Mouse (Mus musculus) cortical plate, adult 2 months (tissue): ENCODE results near the gene Pik3c2b. TPM values are rescaled to one million over a fixed set of nuclear protein-coding genes. Genes with fewer than 3 reads are reported as not detected.

ENCODE experiments used
- H3K27ac ChIP-seq: fragments of 200-500 bp; 2 replicates; pipeline ENCODE4 v1.5.1; 2012; ENCODE audit warnings: low read length, control low read depth, inconsistent platforms; ENCODE audit not compliant: insufficient read depth
- H3K4me1 ChIP-seq: fragments of 200-500 bp; 2 replicates; pipeline ENCODE4 v1.6.1; 2011; ENCODE audit warnings: low read length; ENCODE audit not compliant: control insufficient read depth, insufficient read depth
- H3K4me3 ChIP-seq: fragments of 200-500 bp; 2 replicates; pipeline ENCODE4 v1.5.1; 2011; ENCODE audit warnings: mild to moderate bottlenecking, low read length, control low read depth; ENCODE audit not compliant: insufficient read depth
- CTCF ChIP-seq: fragments of 200-500 bp; IDR thresholded peaks from 2 replicates; pipeline ENCODE4 v1.5.1; 2011; ENCODE audit warnings: mild to moderate bottlenecking, control low read depth, low read length; ENCODE audit not compliant: insufficient read depth; ENCODE audit errors: extremely low read depth
- POLR2A ChIP-seq: fragments of 200-500 bp; IDR thresholded peaks from 2 replicates; pipeline ENCODE4 v1.6.1; 2011; ENCODE audit warnings: mild to moderate bottlenecking, low read length, control low read depth; ENCODE audit not compliant: insufficient read depth; ENCODE audit errors: extremely low read depth
- polyA plus RNA-seq: library from polyadenylated mRNA; depleted of rRNA; stranded (reverse); fragments of >200 nt; gene quantifications from 2 replicates; pipeline ENCODE4 v1.2.3, GENCODE M21; 2012

Gene Pik3c2b
- polyA plus RNA-seq, 1 experiment: 12.0 TPM

- Histone ChIP-seq H3K4me3 (no peak overlapping the region), H3K4me1 (peaks cover 4% of the 10 kb centered on the region), H3K27ac (no peak overlapping the region)
- no peak for TF ChIP-seq CTCF
- no peak for TF ChIP-seq POLR2A
Observed at GRCm38 (mm10) chr1:133050001-133050431, 4.5 kb downstream of the Pik3c2b start.

DNA sequence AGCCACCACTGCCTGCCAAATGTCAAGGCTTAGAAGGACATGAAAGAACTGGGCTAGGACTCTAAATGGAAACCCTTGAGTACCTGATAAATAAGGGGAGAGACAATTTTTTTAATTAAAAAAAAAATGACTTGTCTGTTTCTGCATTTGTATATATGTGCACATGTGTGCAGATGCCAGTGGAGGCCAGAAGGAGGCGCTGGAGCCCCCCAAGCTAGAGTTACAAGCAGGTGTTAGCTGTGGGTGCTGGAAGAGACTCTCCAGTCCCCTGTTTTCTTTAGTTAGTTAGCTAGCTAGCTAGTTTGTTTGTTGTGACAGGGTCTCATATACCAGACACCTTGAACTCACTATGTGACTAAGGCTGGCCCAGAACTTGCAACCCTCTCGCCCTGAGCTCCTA is 6.4 kb downstream of the Pik3c2b start:
- H3K4me3 ChIP-seq: no peak overlapping the region
- TF ChIP-seq POLR2A (no peak), CTCF (no peak)
- H3K27ac ChIP-seq: no peak overlapping the region
- H3K4me1 ChIP-seq: peaks cover 4% of the 10 kb centered on the region

DNA sequence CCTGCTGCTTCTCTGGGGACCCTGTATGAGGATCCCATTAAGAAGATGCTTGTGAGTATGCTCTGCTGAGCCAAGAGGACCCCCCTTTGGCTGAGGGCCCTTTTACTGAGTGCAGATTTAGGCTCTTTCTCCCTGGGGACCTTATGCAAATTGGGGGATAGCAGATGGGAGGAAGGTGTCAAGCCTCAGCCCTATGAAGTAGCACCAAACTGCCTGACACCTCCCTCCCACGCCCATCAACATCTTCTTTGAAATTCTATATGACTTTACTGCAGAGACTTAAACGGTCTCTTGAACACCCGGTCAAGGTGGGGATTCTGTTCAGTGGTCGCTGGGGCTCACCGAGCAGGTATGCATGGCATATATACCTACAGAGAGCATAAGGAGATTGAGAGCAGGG is 7.6 kb downstream of the Pik3c2b start:
- H3K4me1 ChIP-seq: peaks cover 5% of the 10 kb centered on the region
- TF ChIP-seq CTCF (no peak), POLR2A (no peak)
- no peak overlapping the region for H3K4me3 ChIP-seq
- H3K27ac ChIP-seq: no peak overlapping the region

- TF ChIP-seq POLR2A (no peak), CTCF (no peak)
- H3K27ac ChIP-seq: no peak overlapping the region
- peaks cover 1% of the 10 kb centered on the region; the same call in 1 of the 2 replicates for H3K4me1 ChIP-seq
- no peak overlapping the region for H3K4me3 ChIP-seq
Observed at GRCm38 (mm10) chr1:133054326-133054725, 8.9 kb downstream of the Pik3c2b start.

GRCm38 (mm10) chr1:133057345-133058034 is 12.0 kb downstream of the Pik3c2b start:
- no peak overlapping the region for H3K27ac ChIP-seq
- no peak overlapping the region for H3K4me3 ChIP-seq
- peaks cover 1% of the 10 kb centered on the region; the same call in 1 of the 2 replicates for H3K4me1 ChIP-seq
- TF ChIP-seq CTCF (no peak), POLR2A (no peak)

GRCm38 (mm10) chr1:133059592-133059991 is 14.1 kb downstream of the Pik3c2b start:
- H3K27ac ChIP-seq: no peak overlapping the region
- H3K4me1 ChIP-seq: peaks cover 1% of the 10 kb centered on the region; the same call in 1 of the 2 replicates
- no peak overlapping the region for H3K4me3 ChIP-seq
- no peak for TF ChIP-seq POLR2A
- no peak for TF ChIP-seq CTCF

DNA sequence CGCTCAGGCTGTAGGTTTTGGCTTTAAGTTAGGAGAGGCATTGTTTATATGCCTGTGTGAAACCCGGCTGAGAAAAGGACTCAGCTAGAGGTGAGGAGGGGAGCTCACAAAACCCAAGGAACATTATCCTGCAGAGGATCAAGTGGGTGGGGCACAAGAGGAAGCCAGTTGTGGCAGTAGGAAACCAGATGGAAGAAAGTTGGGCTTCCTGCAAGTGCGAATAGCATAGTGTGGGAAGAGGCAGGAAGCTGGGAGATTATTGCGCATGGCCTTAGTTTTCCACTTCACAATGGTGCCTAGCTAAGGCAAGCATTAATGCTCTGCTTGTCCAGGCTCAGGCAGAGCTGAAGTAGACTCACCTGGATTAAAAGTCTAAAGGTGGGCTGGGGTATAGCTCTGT is 15.2 kb downstream of the Pik3c2b start:
- TF ChIP-seq CTCF: no peak
- TF ChIP-seq POLR2A: no peak
- H3K4me1 ChIP-seq: peaks cover 1% of the 10 kb centered on the region; the same call in 1 of the 2 replicates
- H3K27ac ChIP-seq: no peak overlapping the region
- H3K4me3 ChIP-seq: no peak overlapping the region

DNA sequence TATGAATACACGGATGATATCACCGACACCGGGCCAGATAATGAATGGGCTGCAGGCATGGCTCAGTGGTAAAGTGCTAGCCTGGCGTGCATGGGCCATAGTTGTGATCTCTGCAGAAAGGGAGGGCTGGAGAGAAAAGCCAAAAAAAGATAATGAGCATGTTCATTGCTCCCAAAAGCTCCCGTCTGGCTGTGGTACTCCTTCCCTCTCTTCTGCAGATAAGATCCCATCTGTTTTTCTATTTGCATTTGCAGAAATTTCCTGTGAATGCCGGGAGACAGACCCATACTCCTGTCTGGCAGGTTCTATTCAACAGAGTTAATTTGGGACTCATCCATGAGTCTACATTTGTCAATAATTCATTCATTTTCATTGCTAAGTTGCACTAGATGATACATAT is 17.7 kb downstream of the Pik3c2b start:
- TF ChIP-seq POLR2A: no peak
- TF ChIP-seq CTCF: no peak
- H3K4me1 ChIP-seq: no peaks in the 10 kb centered on the region
- no peak overlapping the region for H3K4me3 ChIP-seq
- no peak overlapping the region for H3K27ac ChIP-seq

DNA sequence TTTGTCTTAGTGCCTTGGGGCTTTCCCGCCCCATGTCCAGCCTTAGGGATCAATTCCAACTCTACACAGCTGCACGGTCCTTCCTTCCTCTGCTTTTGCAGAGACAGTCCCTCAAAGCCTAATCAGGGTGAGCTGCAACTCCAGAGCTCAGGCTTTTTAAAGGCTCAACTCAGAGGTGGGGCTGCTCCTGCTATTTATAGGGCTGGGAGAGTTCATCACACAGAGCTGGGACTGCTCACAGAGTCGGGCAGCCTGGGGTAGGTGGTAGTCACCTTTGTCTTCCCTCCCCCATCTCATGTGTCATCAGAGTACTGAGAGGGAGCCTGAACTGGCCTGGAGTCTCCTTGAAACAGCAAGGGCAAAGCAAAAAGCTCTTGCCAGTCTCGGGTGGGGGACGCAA is 22.8 kb downstream of the Pik3c2b start:
- no peak overlapping the region for H3K4me3 ChIP-seq
- H3K27ac ChIP-seq: peak overlapping the region; percentile 36
- TF ChIP-seq CTCF: no peak
- TF ChIP-seq POLR2A: no peak
- H3K4me1 ChIP-seq: peaks cover 4% of the 10 kb centered on the region; the same call in 1 of the 2 replicates

DNA sequence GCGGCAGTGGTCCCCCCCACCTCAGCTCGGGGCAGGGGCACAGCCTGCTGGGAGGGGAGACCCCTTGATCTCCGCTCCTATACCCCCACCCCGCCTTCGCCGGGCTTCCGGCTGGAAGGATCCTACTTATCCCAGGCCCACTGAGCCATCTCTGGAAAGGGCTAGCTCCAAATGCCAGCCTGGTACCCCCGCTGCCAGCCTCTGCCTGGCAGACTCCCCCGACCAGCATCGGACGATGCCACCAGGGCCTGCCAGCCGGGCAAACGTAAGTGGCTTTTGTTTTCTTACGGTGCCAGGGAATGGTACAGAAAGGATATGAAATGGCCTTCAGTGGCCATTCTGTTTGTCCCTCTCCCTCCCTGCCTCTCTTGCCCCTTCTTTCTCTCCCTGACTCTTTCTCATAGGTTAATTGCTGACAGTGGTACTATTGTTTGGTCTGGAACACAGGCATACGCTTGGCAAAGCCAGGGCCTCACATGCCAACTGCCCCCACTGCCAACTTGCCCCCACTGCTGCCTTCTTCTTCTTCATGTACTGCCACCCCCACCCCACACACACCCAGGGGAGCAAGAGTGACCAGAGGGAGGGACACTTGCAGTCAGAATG is 23.3 kb downstream of the Pik3c2b start:
- H3K4me1 ChIP-seq: peaks cover 4% of the 10 kb centered on the region; the same call in 1 of the 2 replicates
- TF ChIP-seq POLR2A: no peak
- peak overlapping the region; percentile 78 for H3K27ac ChIP-seq
- H3K4me3 ChIP-seq: no peak overlapping the region
